Mouse (Mus musculus) thymus, adult 2 months (tissue): ENCODE data around the gene Pdia5.

Experiments used
- CTCF ChIP-seq: fragments of 200-500 bp; IDR thresholded peaks from 2 replicates; pipeline ENCODE4 v1.5.1; 2012; ENCODE audit warnings: mild to moderate bottlenecking, control low read depth, low read length, moderate library complexity, borderline replicate concordance; ENCODE audit not compliant: control insufficient read depth, poor library complexity, insufficient read depth; ENCODE audit errors: extremely low read depth
- POLR2A ChIP-seq: fragments of 200-500 bp; IDR thresholded peaks from 2 replicates; pipeline ENCODE4 v1.6.1; 2012; ENCODE audit warnings: mild to moderate bottlenecking, low read length, control low read depth, moderate library complexity; ENCODE audit not compliant: control insufficient read depth, poor library complexity, insufficient read depth; ENCODE audit errors: extremely low read depth

DNA sequence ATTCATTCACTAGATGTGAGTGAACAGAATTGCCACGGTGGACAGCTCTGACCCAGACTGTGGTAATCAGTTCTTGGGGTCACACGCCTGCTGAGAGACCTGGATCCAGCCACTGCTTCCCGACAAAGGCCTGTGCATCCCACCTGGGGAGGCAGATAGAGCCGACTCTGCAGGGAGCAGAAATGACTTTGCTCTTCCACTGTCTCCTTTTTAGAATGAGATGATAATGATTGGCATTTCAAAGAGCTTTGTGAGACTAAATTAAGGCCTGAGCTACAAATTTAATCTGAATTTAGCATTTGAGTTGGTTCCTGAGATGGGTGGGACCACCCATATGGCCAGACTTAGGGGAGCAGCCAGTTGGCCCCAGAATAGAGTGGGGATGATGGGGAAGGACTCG lies 85.8 kb downstream of the Pdia5 start:
- TF ChIP-seq POLR2A (no peak), CTCF (no peak)
